Mouse (Mus musculus) heart, postnatal 0 days (tissue): Measurements from ENCODE around the gene Carmil2. TPM values are rescaled to one million over a fixed set of nuclear protein-coding genes. Genes with fewer than 3 reads are reported as not detected.
A peak's percentile ranks its signal among the peaks of the same experiment; 100 is the strongest.

Experiments used
- ATAC-seq: fragments of 200-750 bp; cut with Nextera tagmentation; 2 replicates; pipeline ENCODE4 v1.8.0; 2017; ENCODE audit warnings: low read depth, moderate number of reproducible peaks, moderate library complexity; ENCODE audit not compliant: insufficient read depth
- DNase-seq: peaks from one replicate; pipeline ENCODE4 v3.0.0-alpha.2; 2016; ENCODE audit warnings: low spot score
- H3K27ac ChIP-seq: fragments of 300-500 bp; sonication (generic); 2 replicates; pipeline ENCODE4 v1.5.1; 2014; ENCODE audit warnings: low read depth, mild to moderate bottlenecking
- H3K27me3 ChIP-seq: fragments of 300-500 bp; sonication (generic); 2 replicates; pipeline ENCODE4 v1.6.1; 2014; ENCODE audit warnings: low read length, mixed read lengths; ENCODE audit not compliant: control insufficient read depth, insufficient read depth
- H3K36me3 ChIP-seq: fragments of 300-500 bp; sonication (generic); replicated peaks from 2 replicates; pipeline ENCODE4 v1.6.1; 2014; ENCODE audit warnings: low read length, mixed read lengths; ENCODE audit not compliant: control insufficient read depth, insufficient read depth
- H3K4me1 ChIP-seq: fragments of 300-500 bp; sonication (generic); 2 replicates; pipeline ENCODE4 v1.6.1; 2014; ENCODE audit warnings: antibody characterized with exemption; ENCODE audit not compliant: control insufficient read depth, insufficient read depth
- H3K4me2 ChIP-seq: fragments of 300-500 bp; sonication (generic); 2 replicates; pipeline ENCODE4 v1.6.1; 2014; ENCODE audit warnings: low read depth, mild to moderate bottlenecking, low read length, moderate library complexity
- H3K4me3 ChIP-seq: fragments of 300-500 bp; sonication (generic); 2 replicates; pipeline ENCODE4 v1.5.1; 2014; ENCODE audit warnings: low read depth, low read length
- H3K9ac ChIP-seq: fragments of 300-500 bp; sonication (generic); replicated peaks from 2 replicates; pipeline ENCODE4 v1.6.1; 2014; ENCODE audit warnings: low read depth, low read length, mixed read lengths
- H3K9me3 ChIP-seq: fragments of 300-500 bp; sonication (generic); replicated peaks from 2 replicates; pipeline ENCODE4 v1.6.1; 2016; ENCODE audit warnings: low read length; ENCODE audit not compliant: control insufficient read depth
- CTCF ChIP-seq: IDR thresholded peaks from 2 replicates; pipeline ENCODE4 v1.5.1; 2016; ENCODE audit warnings: antibody characterized with exemption, control low read depth, low read depth
- EP300 ChIP-seq: IDR thresholded peaks from 2 replicates; pipeline ENCODE4 v1.6.1; 2016; ENCODE audit warnings: antibody characterized with exemption, low read depth
- WGBS: fragments of 180-500 bp; shearing (Covaris S2); extraction: QIAGEN DNeasy Blood & Tissue Kit; methylation state at CpG from one replicate; pipeline ENCODE4 v1.1.7; 2014; 5-methylcytosine and 5-hydroxymethylcytosine counted together
- polyA plus RNA-seq: library from polyadenylated mRNA; unstranded; fragments of >200 nt; fragmentation: Nextera tagmentation; extraction: Ambion mirVana; gene quantifications from 2 replicates; pipeline ENCODE4 v1.2.1, GENCODE M21; 2015
- total RNA-seq: library from RNA; depleted of rRNA; stranded (reverse); fragments of >200 nt; gene quantifications from 2 replicates; pipeline ENCODE4 v1.2.3, GENCODE M21; 2014; ENCODE audit warnings: low replicate concordance

The Carmil2 gene
- total and polyA plus RNA-seq, 2 experiments from 2014 or later = 0.05 to 1.3 TPM

DNA sequence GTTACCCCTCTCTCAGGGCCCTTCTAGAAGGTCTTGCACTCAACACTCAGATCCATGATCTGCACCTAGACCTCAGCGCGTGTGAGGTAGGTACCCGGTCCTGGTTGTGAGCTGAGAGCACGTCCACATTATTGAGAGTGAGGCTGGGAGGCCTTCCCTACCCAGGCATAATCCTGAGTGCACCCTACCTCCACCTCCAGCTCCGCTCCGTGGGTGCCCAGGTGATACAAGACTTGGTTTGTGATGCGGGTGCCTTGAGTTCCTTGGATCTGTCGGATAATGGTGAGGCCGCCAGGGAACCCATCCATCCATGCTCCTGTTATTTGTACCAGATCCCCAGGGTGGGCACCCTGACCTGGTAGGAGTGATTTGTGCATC lies 3.9 kb downstream of the Carmil2 start:
- no peak overlapping the region for H3K4me2 ChIP-seq
- H3K9ac ChIP-seq = no peak overlapping the region
- H3K9me3 ChIP-seq = 0 out of 2 replicates have a peak, but pooled peaks cover 6% of the 10 kb centered on the region
- H3K27ac ChIP-seq = no peak overlapping the region
- no peaks in the 10 kb centered on the region for H3K36me3 ChIP-seq
- no peak for TF ChIP-seq CTCF
- TF ChIP-seq EP300 = no peak
- DNase-seq = no peak
- peaks cover 6% of the 10 kb centered on the region for H3K4me1 ChIP-seq
- H3K4me3 ChIP-seq = no peak overlapping the region
- WGBS = 86% methylated on average over 9 of the region's 9 CpGs
- H3K27me3 ChIP-seq = peaks cover 15% of the 10 kb centered on the region; the same call in 1 of the 2 replicates
- ATAC-seq = no peak

DNA sequence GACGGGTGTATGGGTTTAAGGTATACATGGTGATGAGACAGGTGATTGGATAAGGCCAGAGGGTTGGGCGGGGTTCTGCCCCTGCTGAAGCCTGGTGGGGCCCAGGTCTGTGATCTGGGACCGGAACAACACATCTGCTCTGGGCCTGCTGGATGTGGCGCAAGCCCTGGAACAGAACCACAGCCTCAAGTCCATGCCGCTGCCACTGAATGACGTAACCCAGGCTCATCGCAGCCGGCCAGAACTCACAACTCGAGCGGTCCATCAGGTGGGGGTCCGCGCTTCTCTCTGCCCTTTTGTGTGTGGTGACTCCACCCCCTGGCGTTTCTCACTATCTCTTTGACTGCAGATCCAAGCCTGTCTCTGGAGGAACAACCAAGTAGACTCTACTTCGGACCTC lies 4.9 kb downstream of the Carmil2 start:
- Histone ChIP-seq H3K36me3 (no peaks in the 10 kb centered on the region), H3K9ac (no peak overlapping the region), H3K4me3 (no peak overlapping the region), H3K27ac (no peak overlapping the region), H3K4me2 (no peak overlapping the region), H3K27me3 (peaks cover 19% of the 10 kb centered on the region; the same call in 1 of the 2 replicates), H3K4me1 (peaks cover 6% of the 10 kb centered on the region), H3K9me3 (0 out of 2 replicates have a peak, but pooled peaks cover 6% of the 10 kb centered on the region)
- 65% methylated on average over 14 of the region's 14 CpGs for WGBS
- TF ChIP-seq EP300 (no peak), CTCF (no peak)
- DNase-seq (no peak), ATAC-seq (no peak)

GRCm38 (mm10) chr8:105692449-105693182 lies 6.5 kb downstream of the Carmil2 start:
- Histone ChIP-seq H3K4me3 (no peak overlapping the region), H3K4me2 (no peak overlapping the region), H3K4me1 (peaks cover 6% of the 10 kb centered on the region), H3K36me3 (peaks cover 10% of the 10 kb centered on the region), H3K9ac (no peak overlapping the region), H3K9me3 (0 out of 2 replicates have a peak, but pooled peaks cover 6% of the 10 kb centered on the region), H3K27ac (no peak overlapping the region), H3K27me3 (peaks cover 19% of the 10 kb centered on the region; the same call in 1 of the 2 replicates)
- ATAC-seq (no peak), DNase-seq (no peak)
- 91% methylated on average over 11 of the region's 11 CpGs for WGBS
- TF ChIP-seq EP300 (no peak), CTCF (no peak)

GRCm38 (mm10) chr8:105693648-105694047 lies 7.6 kb downstream of the Carmil2 start:
- Histone ChIP-seq H3K27ac (no peak overlapping the region), H3K27me3 (peaks cover 19% of the 10 kb centered on the region; the same call in 1 of the 2 replicates), H3K36me3 (peaks cover 21% of the 10 kb centered on the region), H3K4me3 (peak overlapping the region; percentile 40), H3K4me2 (peak overlapping the region; percentile 65), H3K9me3 (0 out of 2 replicates have a peak, but pooled peaks cover 6% of the 10 kb centered on the region), H3K9ac (no peak overlapping the region), H3K4me1 (peaks cover 6% of the 10 kb centered on the region)
- ATAC-seq = peak; percentile 70
- TF ChIP-seq CTCF = no peak
- no peak for TF ChIP-seq EP300
- 13% methylated on average over 16 of the region's 30 CpGs for WGBS
- DNase-seq = no peak

GRCm38 (mm10) chr8:105694051-105694799 lies 8.2 kb downstream of the Carmil2 start:
- Histone ChIP-seq H3K9ac (no peak overlapping the region), H3K9me3 (0 out of 2 replicates have a peak, but pooled peaks cover 6% of the 10 kb centered on the region), H3K4me3 (peak overlapping the region; percentile 40), H3K4me2 (peak overlapping the region; percentile 65), H3K27ac (no peak overlapping the region), H3K4me1 (peaks cover 6% of the 10 kb centered on the region), H3K36me3 (peaks cover 24% of the 10 kb centered on the region), H3K27me3 (peaks cover 19% of the 10 kb centered on the region; the same call in 1 of the 2 replicates)
- WGBS = 10% methylated on average over 40 of the region's 40 CpGs
- ATAC-seq (peak; percentile 16; the same call in 1 of the 2 replicates), DNase-seq (no peak)
- TF ChIP-seq EP300 (no peak), CTCF (no peak; the same call in 1 of the 2 replicates)
